Mouse (Mus musculus): ENCODE results near the gene Wdr74. TPM values are rescaled to one million over a fixed set of nuclear protein-coding genes. Genes with fewer than 3 reads are reported as not detected.

Gene Wdr74
- polyA plus RNA-seq, 1 experiment = 18.3 TPM

DNA sequence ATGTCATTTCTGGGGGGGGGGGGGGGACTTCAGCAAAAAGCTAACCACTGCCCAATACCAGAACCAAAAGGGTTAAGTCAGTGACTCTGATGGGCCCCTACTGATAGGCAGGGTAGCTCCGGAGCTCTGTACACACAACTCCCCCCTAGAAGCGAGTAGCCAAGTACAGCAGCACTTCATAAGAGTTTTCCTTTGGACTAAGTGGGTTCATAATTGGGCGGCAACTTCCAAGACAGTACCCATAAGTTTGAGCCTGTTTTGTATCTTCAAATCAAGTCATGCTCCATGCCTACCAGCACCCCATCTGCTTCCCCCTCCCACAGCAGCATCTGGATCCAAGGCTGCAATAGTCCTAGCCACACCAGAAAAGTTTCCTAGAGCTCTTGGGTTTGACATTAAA is 20.0 kb downstream of the Wdr74 start:
- H3K36me3 ChIP-seq (ENCODE audit: control insufficient read depth, insufficient read depth, low read length) = no peaks in the 10 kb centered on the region; the same call in 1 of the 2 replicates
- H3K4me3 ChIP-seq (ENCODE audit: control insufficient read depth, low read depth, low read length) = peak overlapping the region; percentile 81
- no peak for TF ChIP-seq POLR2A (IDR thresholded peaks at IDR 0.05; ENCODE audit: control insufficient read depth, low read depth, low read length)
- TF ChIP-seq CTCF (IDR thresholded peaks at IDR 0.05; ENCODE audit: control insufficient read depth, insufficient read depth, insufficient replicate concordance, low read depth, low read length) = no peak

DNA sequence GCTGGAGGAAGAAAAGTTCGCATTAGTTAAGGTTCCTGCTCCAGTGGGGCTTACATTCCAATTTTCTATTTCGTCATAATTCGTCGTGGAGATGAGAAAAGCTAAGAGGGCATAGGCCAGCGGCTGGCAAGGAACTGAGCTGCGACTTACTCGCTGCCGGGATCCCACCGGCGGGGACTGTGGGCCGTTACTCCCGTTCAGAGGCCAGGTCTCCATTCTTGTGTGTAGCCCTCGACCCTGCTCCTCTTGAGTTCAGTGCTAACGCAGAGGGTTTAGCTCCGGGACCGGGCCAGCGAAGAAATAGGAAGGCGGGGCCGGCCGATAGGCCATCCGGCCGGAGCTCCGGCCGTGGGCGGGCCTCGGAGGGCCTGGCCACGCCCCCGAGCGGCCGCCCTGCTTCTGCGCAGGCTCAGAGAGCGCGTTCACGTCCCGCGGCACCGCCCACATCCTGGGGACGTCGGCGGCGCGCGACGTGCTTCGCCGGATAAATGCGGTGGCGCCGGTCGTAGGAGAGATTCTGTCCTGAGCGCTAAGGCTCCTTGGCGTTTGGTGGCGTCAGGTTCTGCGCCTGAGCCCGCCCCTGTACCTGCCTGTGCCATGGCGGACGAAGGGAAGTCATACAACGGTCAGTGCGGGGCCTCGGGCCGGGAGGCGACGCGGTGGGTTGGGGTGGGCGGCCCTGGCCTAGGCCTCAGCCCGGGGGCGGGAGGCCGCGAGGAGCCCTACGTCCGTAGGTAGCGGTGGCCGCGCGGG is 21.2 kb downstream of the Wdr74 start, which contains the start of gene Nxf1:
TSS of gene Nxf1 (plus strand) at position 439 of the 753 bp plus-strand sequence.
- no peak for TF ChIP-seq CTCF (IDR thresholded peaks at IDR 0.05; ENCODE audit: control insufficient read depth, insufficient read depth, insufficient replicate concordance, low read depth, low read length)
- peak; percentile 98 for TF ChIP-seq POLR2A (IDR thresholded peaks at IDR 0.05; ENCODE audit: control insufficient read depth, low read depth, low read length)
- Histone ChIP-seq H3K36me3 (ENCODE audit: control insufficient read depth, insufficient read depth, low read length) (no peaks in the 10 kb centered on the region; the same call in 1 of the 2 replicates), H3K27ac (ENCODE audit: control insufficient read depth, insufficient read depth, low read depth, low read length) (peak within 1 kb of the TSS; percentile 96)

More for the DNA sequence above, 20.0 kb downstream of the Wdr74 start:
- Histone ChIP-seq H3K27me3 (ENCODE audit: control insufficient read depth, insufficient read depth, low read length) (no peaks in the 10 kb centered on the region), H3K4me1 (ENCODE audit: control insufficient read depth, insufficient read depth, low read length) (no peaks in the 10 kb centered on the region; the same call in 1 of the 2 replicates), H3K27ac (ENCODE audit: control insufficient read depth, insufficient read depth, low read depth, low read length) (peak overlapping the region; percentile 53)

GRCm38 (mm10) chr19:8757471-8757998 is 21.9 kb downstream of the Wdr74 start:
- H3K36me3 ChIP-seq (ENCODE audit: control insufficient read depth, insufficient read depth, low read length) = no peaks in the 10 kb centered on the region; the same call in 1 of the 2 replicates
- TF ChIP-seq CTCF (IDR thresholded peaks at IDR 0.05; ENCODE audit: control insufficient read depth, insufficient read depth, insufficient replicate concordance, low read depth, low read length) (no peak), POLR2A (IDR thresholded peaks at IDR 0.05; ENCODE audit: control insufficient read depth, low read depth, low read length) (no peak)
- H3K4me3 ChIP-seq (ENCODE audit: control insufficient read depth, low read depth, low read length) = peak overlapping the region; percentile 94
- H3K27ac ChIP-seq (ENCODE audit: control insufficient read depth, insufficient read depth, low read depth, low read length) = peak overlapping the region; percentile 96
- H3K4me1 ChIP-seq (ENCODE audit: control insufficient read depth, insufficient read depth, low read length) = no peaks in the 10 kb centered on the region; the same call in 1 of the 2 replicates
- H3K27me3 ChIP-seq (ENCODE audit: control insufficient read depth, insufficient read depth, low read length) = no peaks in the 10 kb centered on the region

More for the DNA sequence above, 21.2 kb downstream of the Wdr74 start, which contains the start of gene Nxf1:
- H3K27me3 ChIP-seq (ENCODE audit: control insufficient read depth, insufficient read depth, low read length) = no peaks in the 10 kb centered on the region
- H3K4me3 ChIP-seq (ENCODE audit: control insufficient read depth, low read depth, low read length) = peak within 1 kb of the TSS; percentile 94
- H3K4me1 ChIP-seq (ENCODE audit: control insufficient read depth, insufficient read depth, low read length) = no peaks in the 10 kb centered on the region; the same call in 1 of the 2 replicates

- no peak for TF ChIP-seq CTCF (IDR thresholded peaks at IDR 0.05; ENCODE audit: control insufficient read depth, insufficient read depth, insufficient replicate concordance, low read depth, low read length)
- TF ChIP-seq POLR2A (IDR thresholded peaks at IDR 0.05; ENCODE audit: control insufficient read depth, low read depth, low read length) = no peak
- Histone ChIP-seq H3K36me3 (ENCODE audit: control insufficient read depth, insufficient read depth, low read length) (peaks cover 1% of the 10 kb centered on the region; the same call in 1 of the 2 replicates), H3K4me3 (ENCODE audit: control insufficient read depth, low read depth, low read length) (peak overlapping the region; percentile 74)
Observed at GRCm38 (mm10) chr19:8758899-8759298, 23.3 kb downstream of the Wdr74 start.

DNA sequence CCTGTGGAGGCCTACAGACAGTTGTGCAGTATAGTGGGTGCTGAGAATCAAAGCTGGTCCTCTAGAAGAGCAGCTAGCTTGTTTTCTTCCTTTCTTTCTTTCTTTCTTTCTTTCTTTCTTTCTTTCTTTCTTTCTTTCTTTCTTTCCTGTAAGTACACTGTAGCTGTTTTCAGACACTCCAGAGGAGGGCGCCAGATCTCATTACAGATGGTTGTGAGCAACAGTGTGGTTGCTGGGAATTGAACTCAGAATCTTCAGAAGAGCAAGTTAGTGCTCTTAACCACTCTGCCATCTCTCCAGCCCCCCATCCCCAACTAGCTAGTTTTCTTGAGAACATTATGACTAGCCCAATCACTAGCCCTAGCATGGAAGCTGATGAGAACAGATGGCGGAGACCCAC is 25.1 kb downstream of the Wdr74 start:
- Histone ChIP-seq H3K4me3 (ENCODE audit: control insufficient read depth, low read depth, low read length) (no peak overlapping the region; the same call in 1 of the 2 replicates), H3K36me3 (ENCODE audit: control insufficient read depth, insufficient read depth, low read length) (peaks cover 8% of the 10 kb centered on the region)
- TF ChIP-seq POLR2A (IDR thresholded peaks at IDR 0.05; ENCODE audit: control insufficient read depth, low read depth, low read length) (no peak), CTCF (IDR thresholded peaks at IDR 0.05; ENCODE audit: control insufficient read depth, insufficient read depth, insufficient replicate concordance, low read depth, low read length) (no peak)

More at GRCm38 (mm10) chr19:8758899-8759298, 23.3 kb downstream of the Wdr74 start:
- Histone ChIP-seq H3K4me1 (ENCODE audit: control insufficient read depth, insufficient read depth, low read length) (no peaks in the 10 kb centered on the region; the same call in 1 of the 2 replicates), H3K27ac (ENCODE audit: control insufficient read depth, insufficient read depth, low read depth, low read length) (no peak overlapping the region), H3K27me3 (ENCODE audit: control insufficient read depth, insufficient read depth, low read length) (no peaks in the 10 kb centered on the region)

GRCm38 (mm10) chr19:8763276-8763675 is 27.6 kb downstream of the Wdr74 start:
- peaks cover 2% of the 10 kb centered on the region; the same call in 1 of the 2 replicates for H3K4me1 ChIP-seq (ENCODE audit: control insufficient read depth, insufficient read depth, low read length)
- no peak for TF ChIP-seq CTCF (IDR thresholded peaks at IDR 0.05; ENCODE audit: control insufficient read depth, insufficient read depth, insufficient replicate concordance, low read depth, low read length)
- no peak for TF ChIP-seq POLR2A (IDR thresholded peaks at IDR 0.05; ENCODE audit: control insufficient read depth, low read depth, low read length)
- H3K27ac ChIP-seq (ENCODE audit: control insufficient read depth, insufficient read depth, low read depth, low read length) = no peak overlapping the region
- peaks cover 10% of the 10 kb centered on the region for H3K36me3 ChIP-seq (ENCODE audit: control insufficient read depth, insufficient read depth, low read length)
- H3K4me3 ChIP-seq (ENCODE audit: control insufficient read depth, low read depth, low read length) = no peak overlapping the region
- H3K27me3 ChIP-seq (ENCODE audit: control insufficient read depth, insufficient read depth, low read length) = no peaks in the 10 kb centered on the region

More for the DNA sequence above, 25.1 kb downstream of the Wdr74 start:
- H3K27ac ChIP-seq (ENCODE audit: control insufficient read depth, insufficient read depth, low read depth, low read length) = no peak overlapping the region
- H3K4me1 ChIP-seq (ENCODE audit: control insufficient read depth, insufficient read depth, low read length) = peaks cover 2% of the 10 kb centered on the region; the same call in 1 of the 2 replicates
- H3K27me3 ChIP-seq (ENCODE audit: control insufficient read depth, insufficient read depth, low read length) = no peaks in the 10 kb centered on the region

GRCm38 (mm10) chr19:8765562-8765961 is 29.9 kb downstream of the Wdr74 start:
- Histone ChIP-seq H3K36me3 (ENCODE audit: control insufficient read depth, insufficient read depth, low read length) (peaks cover 10% of the 10 kb centered on the region), H3K27ac (ENCODE audit: control insufficient read depth, insufficient read depth, low read depth, low read length) (no peak overlapping the region), H3K27me3 (ENCODE audit: control insufficient read depth, insufficient read depth, low read length) (no peaks in the 10 kb centered on the region), H3K4me3 (ENCODE audit: control insufficient read depth, low read depth, low read length) (no peak overlapping the region), H3K4me1 (ENCODE audit: control insufficient read depth, insufficient read depth, low read length) (peaks cover 2% of the 10 kb centered on the region; the same call in 1 of the 2 replicates)
- TF ChIP-seq POLR2A (IDR thresholded peaks at IDR 0.05; ENCODE audit: control insufficient read depth, low read depth, low read length) = no peak
- TF ChIP-seq CTCF (IDR thresholded peaks at IDR 0.05; ENCODE audit: control insufficient read depth, insufficient read depth, insufficient replicate concordance, low read depth, low read length) = no peak
